Mouse (Mus musculus) forebrain, embryonic 16.5 days (tissue): ENCODE data around the gene Uchl4. TPM values are rescaled to one million over a fixed set of nuclear protein-coding genes. Genes with fewer than 3 reads are reported as not detected.

Experiments used
- ATAC-seq: fragments of 200-750 bp; cut with Nextera tagmentation; 2 replicates; pipeline ENCODE4 v1.8.0; 2017; ENCODE audit warnings: mild to moderate bottlenecking, moderate library complexity
- H3K27ac ChIP-seq: fragments of 300-500 bp; sonication (generic); 2 replicates; pipeline ENCODE4 v1.5.1; 2014; ENCODE audit warnings: low read length, control low read depth
- H3K27me3 ChIP-seq: fragments of 300-500 bp; sonication (generic); replicated peaks from 2 replicates; pipeline ENCODE4 v1.6.1; 2014; ENCODE audit warnings: low read length; ENCODE audit not compliant: control insufficient read depth, insufficient read depth
- H3K36me3 ChIP-seq: fragments of 300-500 bp; sonication (generic); 2 replicates; pipeline ENCODE4 v1.6.1; 2014; ENCODE audit not compliant: control insufficient read depth, insufficient read depth
- H3K4me1 ChIP-seq: fragments of 300-500 bp; sonication (generic); replicated peaks from 2 replicates; pipeline ENCODE4 v1.6.1; 2014; ENCODE audit warnings: low read length; ENCODE audit not compliant: control insufficient read depth, insufficient read depth
- H3K4me2 ChIP-seq: fragments of 300-500 bp; sonication (generic); 2 replicates; pipeline ENCODE4 v1.6.1; 2014; ENCODE audit warnings: mild to moderate bottlenecking, low read length, control low read depth
- H3K4me3 ChIP-seq: fragments of 300-500 bp; sonication (generic); replicated peaks from 2 replicates; pipeline ENCODE4 v1.5.1; 2014; ENCODE audit warnings: mild to moderate bottlenecking, low read length, control low read depth
- H3K9ac ChIP-seq: fragments of 300-500 bp; sonication (generic); replicated peaks from 2 replicates; pipeline ENCODE4 v1.6.1; 2014; ENCODE audit warnings: low read depth, low read length, control low read depth
- H3K9me3 ChIP-seq: fragments of 300-500 bp; sonication (generic); 2 replicates; pipeline ENCODE4 v1.6.1; 2016; ENCODE audit warnings: low read length; ENCODE audit not compliant: control insufficient read depth
- WGBS: fragments of 180-500 bp; shearing (Covaris S2); extraction: QIAGEN DNeasy Blood & Tissue Kit; methylation state at CpG from one replicate; pipeline ENCODE4 v1.1.7; 2014; 5-methylcytosine and 5-hydroxymethylcytosine counted together
- polyA plus RNA-seq: library from polyadenylated mRNA; unstranded; fragments of >200 nt; fragmentation: Nextera tagmentation; extraction: Ambion mirVana; gene quantifications from 2 replicates; pipeline ENCODE4 v1.2.1, GENCODE M21; 2015

Gene Uchl4
- polyA plus RNA-seq, 1 experiment from 2014 or later, result 2.4 TPM

- H3K4me3 ChIP-seq, result no peak overlapping the region
- WGBS, result 82% methylated on average over 6 of the region's 6 CpGs
- no peak for ATAC-seq
These were observed 7.4 kb downstream of the Uchl4 start for GRCm38 (mm10) chr9:64242381-64242831.

DNA sequence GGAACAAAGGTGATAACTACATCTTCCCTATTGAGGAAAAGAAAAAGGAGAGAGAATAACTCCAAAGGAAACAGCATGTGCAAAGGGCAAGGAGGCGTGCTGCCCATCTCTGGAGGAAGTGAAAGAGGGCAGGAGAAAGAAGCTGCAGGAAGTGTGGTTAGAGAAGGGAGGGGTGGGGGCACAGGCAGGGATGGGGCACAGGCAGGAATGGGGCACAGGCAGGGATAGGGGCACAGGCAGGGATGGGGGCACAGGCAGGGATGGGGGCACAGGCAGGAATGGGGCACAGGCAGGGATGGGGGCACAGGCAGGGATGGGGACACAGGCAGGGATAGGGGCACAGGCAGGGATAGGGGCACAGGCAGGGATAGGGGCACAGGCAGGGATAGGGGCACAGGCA is 14.4 kb downstream of the Uchl4 start:
- ATAC-seq, result no peak
- H3K27me3 ChIP-seq, result no peaks in the 10 kb centered on the region
- no peak overlapping the region for H3K9ac ChIP-seq
- H3K9me3 ChIP-seq, result no peaks in the 10 kb centered on the region
- H3K4me3 ChIP-seq, result no peak overlapping the region
- H3K4me2 ChIP-seq, result no peak overlapping the region
- peaks cover 17% of the 10 kb centered on the region for H3K4me1 ChIP-seq
- 87% methylated on average over 1 of the region's 1 CpGs for WGBS
- H3K27ac ChIP-seq, result no peak overlapping the region
- no peaks in the 10 kb centered on the region for H3K36me3 ChIP-seq

More at GRCm38 (mm10) chr9:64242381-64242831, 7.4 kb downstream of the Uchl4 start:
- Histone ChIP-seq H3K9me3 (no peaks in the 10 kb centered on the region), H3K4me2 (no peak overlapping the region), H3K36me3 (no peaks in the 10 kb centered on the region), H3K9ac (no peak overlapping the region), H3K4me1 (no peaks in the 10 kb centered on the region), H3K27ac (no peak overlapping the region), H3K27me3 (no peaks in the 10 kb centered on the region)

GRCm38 (mm10) chr9:64250111-64250730 is 15.2 kb downstream of the Uchl4 start:
- H3K27me3 ChIP-seq, result no peaks in the 10 kb centered on the region
- no peak overlapping the region for H3K9ac ChIP-seq
- no peaks in the 10 kb centered on the region for H3K9me3 ChIP-seq
- H3K36me3 ChIP-seq, result no peaks in the 10 kb centered on the region
- H3K4me1 ChIP-seq, result peaks cover 17% of the 10 kb centered on the region
- no peak for ATAC-seq
- H3K4me3 ChIP-seq, result no peak overlapping the region
- no peak overlapping the region for H3K4me2 ChIP-seq
- H3K27ac ChIP-seq, result no peak overlapping the region

GRCm38 (mm10) chr9:64252591-64253020 is 17.6 kb downstream of the Uchl4 start:
- no peaks in the 10 kb centered on the region for H3K36me3 ChIP-seq
- no peaks in the 10 kb centered on the region for H3K9me3 ChIP-seq
- peaks cover 17% of the 10 kb centered on the region for H3K4me1 ChIP-seq
- H3K4me2 ChIP-seq, result peak overlapping the region; percentile 95
- no peaks in the 10 kb centered on the region for H3K27me3 ChIP-seq
- WGBS, result under 1% methylated on average over 16 of the region's 16 CpGs
- ATAC-seq, result no peak
- peak overlapping the region; percentile 97 for H3K4me3 ChIP-seq
- H3K27ac ChIP-seq, result peak overlapping the region; percentile 92
- H3K9ac ChIP-seq, result peak overlapping the region; percentile 88

DNA sequence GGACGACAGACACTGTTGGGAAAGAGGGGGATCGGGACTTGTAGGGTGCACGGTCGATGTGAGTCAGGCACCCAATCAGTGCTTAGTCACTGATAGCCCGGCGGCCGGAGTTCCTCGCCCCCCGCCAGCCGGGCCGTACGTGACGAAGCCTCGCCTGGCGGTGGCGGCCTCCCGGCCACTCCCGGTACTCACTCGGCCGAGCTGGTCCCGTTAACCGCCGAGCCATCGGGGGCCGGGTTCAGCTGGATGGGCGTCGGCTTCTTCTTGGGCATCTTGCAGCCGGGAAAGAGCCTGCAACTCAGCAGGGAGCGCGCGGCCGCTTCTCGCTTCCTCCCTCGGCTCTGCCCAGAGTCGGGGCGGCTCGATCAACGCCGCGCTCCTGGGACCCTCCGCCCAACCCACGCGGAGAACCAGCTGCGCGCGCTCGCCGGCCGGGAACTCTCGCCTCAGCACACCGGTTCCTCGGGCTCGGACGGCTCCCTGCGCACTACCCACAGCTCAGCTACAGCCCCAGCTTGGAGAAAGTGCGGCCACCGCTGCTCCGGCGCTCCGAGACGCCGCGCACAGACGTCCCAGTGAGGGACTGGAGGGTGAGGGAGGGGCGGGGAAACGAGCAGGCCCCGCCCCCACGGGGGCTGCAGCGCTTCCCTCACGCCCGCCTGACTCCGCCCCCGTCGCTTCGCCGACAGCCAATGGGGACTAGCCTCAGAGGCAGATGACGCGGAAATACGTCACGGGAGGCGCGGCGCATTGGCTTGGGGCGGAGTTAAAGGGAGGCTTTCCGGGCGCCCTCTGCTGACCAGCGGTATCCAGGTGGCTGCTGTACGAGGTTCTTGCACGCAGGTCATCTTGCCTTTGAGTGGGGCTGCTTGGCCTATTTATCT is 18.3 kb downstream of the Uchl4 start, which contains the start of gene Map2k1:
Gene Map2k1 (minus strand): TSS at position 611 of the 884 bp plus-strand sequence.
- Histone ChIP-seq H3K4me3 (peak within 1 kb of the TSS; percentile 97), H3K9me3 (no peaks in the 10 kb centered on the region), H3K36me3 (no peaks in the 10 kb centered on the region), H3K4me1 (peaks cover 17% of the 10 kb centered on the region), H3K27ac (peak within 1 kb of the TSS; percentile 92), H3K4me2 (peak within 1 kb of the TSS; percentile 95), H3K9ac (peak within 1 kb of the TSS; percentile 88), H3K27me3 (no peaks in the 10 kb centered on the region)
- WGBS, result under 1% methylated on average over 88 of the region's 89 CpGs
- ATAC-seq, result peak; percentile 98

DNA sequence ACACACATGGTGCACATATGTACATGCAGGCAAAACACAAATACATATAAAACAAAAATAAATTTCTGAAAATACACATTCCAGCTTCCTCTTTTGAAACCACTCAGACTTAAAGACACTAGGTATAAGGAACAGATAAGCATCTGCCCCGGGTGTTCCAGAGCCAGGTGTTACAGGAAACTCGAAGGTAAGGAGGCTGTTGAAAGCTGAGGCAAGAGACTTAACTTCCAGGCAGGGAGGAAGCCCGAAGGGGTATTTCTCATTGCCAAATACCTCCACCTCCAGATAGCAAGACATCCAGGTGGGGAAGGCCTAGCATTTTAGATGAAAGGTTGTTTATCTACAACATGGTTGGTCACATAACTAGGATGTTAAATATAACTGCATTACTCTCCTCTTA is 20.4 kb downstream of the Uchl4 start:
- Histone ChIP-seq H3K9me3 (no peaks in the 10 kb centered on the region), H3K27ac (no peak overlapping the region), H3K4me3 (no peak overlapping the region), H3K36me3 (no peaks in the 10 kb centered on the region), H3K4me2 (no peak overlapping the region), H3K9ac (no peak overlapping the region), H3K27me3 (no peaks in the 10 kb centered on the region), H3K4me1 (peaks cover 17% of the 10 kb centered on the region)
- WGBS, result 87% methylated on average over 3 of the region's 3 CpGs
- ATAC-seq, result no peak

DNA sequence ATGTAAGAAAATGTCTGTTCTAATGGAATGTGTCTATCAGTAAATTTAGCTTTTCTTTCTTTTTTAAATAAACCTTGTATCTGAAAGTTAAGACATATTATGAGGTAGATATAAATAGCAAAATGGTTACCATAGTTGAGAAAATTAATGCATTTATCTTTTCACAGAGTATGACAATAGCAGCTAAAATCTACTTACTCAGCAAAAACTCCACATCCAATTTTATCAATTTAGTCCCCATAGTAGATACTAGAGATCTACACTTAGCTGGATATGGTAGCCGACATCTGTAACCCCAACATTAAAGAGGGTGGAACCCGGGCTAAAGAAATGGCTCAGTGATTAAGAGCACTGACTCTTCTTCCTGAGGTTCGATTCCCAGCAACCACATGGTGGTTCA is 21.2 kb downstream of the Uchl4 start:
- ATAC-seq, result no peak
- Histone ChIP-seq H3K27ac (no peak overlapping the region), H3K36me3 (no peaks in the 10 kb centered on the region), H3K4me1 (peaks cover 16% of the 10 kb centered on the region), H3K9me3 (no peaks in the 10 kb centered on the region), H3K27me3 (no peaks in the 10 kb centered on the region), H3K9ac (no peak overlapping the region), H3K4me3 (no peak overlapping the region), H3K4me2 (no peak overlapping the region)
- 94% methylated on average over 3 of the region's 3 CpGs for WGBS

DNA sequence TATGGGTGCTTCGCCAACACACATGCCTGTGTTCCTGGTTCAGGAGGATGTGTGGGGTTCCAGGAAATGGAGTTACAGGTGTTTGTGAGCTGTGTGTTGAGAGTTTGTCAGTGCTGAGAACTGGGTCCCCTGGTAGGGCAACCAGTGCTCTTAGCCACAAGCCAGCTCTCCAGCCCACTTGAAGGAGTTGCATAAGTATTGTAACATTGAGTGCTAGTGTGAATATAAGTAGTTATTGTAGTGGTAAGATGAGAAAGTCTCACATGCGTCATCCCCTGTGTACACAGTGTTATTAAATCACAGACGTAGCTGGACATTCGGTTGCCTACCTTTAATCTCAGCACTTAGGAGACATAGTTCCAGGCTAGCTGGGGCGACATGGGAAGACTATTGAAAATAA is 24.9 kb downstream of the Uchl4 start:
- H3K9ac ChIP-seq, result no peak overlapping the region
- H3K9me3 ChIP-seq, result no peaks in the 10 kb centered on the region
- WGBS, result 92% methylated on average over 5 of the region's 5 CpGs
- H3K4me3 ChIP-seq, result no peak overlapping the region
- no peak for ATAC-seq
- H3K27ac ChIP-seq, result no peak overlapping the region
- H3K36me3 ChIP-seq, result no peaks in the 10 kb centered on the region
- H3K27me3 ChIP-seq, result no peaks in the 10 kb centered on the region
- no peaks in the 10 kb centered on the region for H3K4me1 ChIP-seq
- no peak overlapping the region for H3K4me2 ChIP-seq

- no peak overlapping the region for H3K4me2 ChIP-seq
- H3K9ac ChIP-seq, result no peak overlapping the region
- H3K36me3 ChIP-seq, result no peaks in the 10 kb centered on the region
- no peaks in the 10 kb centered on the region for H3K4me1 ChIP-seq
- no peak overlapping the region for H3K4me3 ChIP-seq
- no peak overlapping the region for H3K27ac ChIP-seq
- 90% methylated on average over 4 of the region's 4 CpGs for WGBS
- ATAC-seq, result no peak
- no peaks in the 10 kb centered on the region for H3K9me3 ChIP-seq
- H3K27me3 ChIP-seq, result no peaks in the 10 kb centered on the region
These were observed 26.0 kb downstream of the Uchl4 start for GRCm38 (mm10) chr9:64261023-64261422.
